Mouse (Mus musculus): ENCODE data around the gene Cyth1. TPM values are rescaled to one million over a fixed set of nuclear protein-coding genes. Genes with fewer than 3 reads are reported as not detected.
A peak's percentile ranks its signal among the peaks of the same experiment; 100 is the strongest.

Gene Cyth1
- total RNA-seq, 2 experiments from 2014 or later: 29.4 to 32.2 TPM

- no peak for DNase-seq (ENCODE audit: low spot score in 2 of 2)
These were observed 46.5 kb downstream of the Cyth1 start for GRCm38 (mm10) chr11:118201833-118202409.

GRCm38 (mm10) chr11:118200834-118201830 lies 47.3 kb downstream of the Cyth1 start:
- DNase-seq (ENCODE audit: low spot score in 2 of 2): no peak

GRCm38 (mm10) chr11:118198296-118198600 lies 50.1 kb downstream of the Cyth1 start:
- DNase-seq (ENCODE audit: low spot score in 2 of 2): no peak

GRCm38 (mm10) chr11:118197508-118198295 lies 50.7 kb downstream of the Cyth1 start:
- no peak for DNase-seq (ENCODE audit: low spot score in 2 of 2)

GRCm38 (mm10) chr11:118196824-118197388 lies 51.5 kb downstream of the Cyth1 start:
- DNase-seq (ENCODE audit: low spot score in 2 of 2): no peak

- peak; percentile 57 to 71 for DNase-seq (ENCODE audit: low spot score in 2 of 2)
These were observed 54.8 kb downstream of the Cyth1 start for GRCm38 (mm10) chr11:118193390-118194147.

GRCm38 (mm10) chr11:118192973-118193372 lies 55.4 kb downstream of the Cyth1 start:
- no peak for DNase-seq (ENCODE audit: low spot score in 2 of 2)

- no peak for DNase-seq (ENCODE audit: low spot score in 2 of 2)
These were observed 65.6 kb downstream of the Cyth1 start for GRCm38 (mm10) chr11:118182768-118183167.

GRCm38 (mm10) chr11:118182353-118182752 lies 66.0 kb downstream of the Cyth1 start:
- no peak for DNase-seq (ENCODE audit: low spot score in 2 of 2)

GRCm38 (mm10) chr11:118180199-118180598 lies 68.2 kb downstream of the Cyth1 start:
- DNase-seq (ENCODE audit: low spot score in 2 of 2): no peak

- DNase-seq (ENCODE audit: low spot score in 2 of 2): no peak
These were observed 70.2 kb downstream of the Cyth1 start for GRCm38 (mm10) chr11:118178236-118178635.

- DNase-seq (ENCODE audit: low spot score in 2 of 2): no peak
These were observed 73.6 kb downstream of the Cyth1 start for GRCm38 (mm10) chr11:118174752-118175151.

- no peak for DNase-seq (ENCODE audit: low spot score in 2 of 2)
These were observed 75.6 kb downstream of the Cyth1 start for GRCm38 (mm10) chr11:118172768-118173167.

- no peak for DNase-seq (ENCODE audit: low spot score in 2 of 2)
These were observed 78.1 kb downstream of the Cyth1 start for GRCm38 (mm10) chr11:118170333-118170732.

GRCm38 (mm10) chr11:118168714-118169113 lies 79.7 kb downstream of the Cyth1 start:
- no peak for DNase-seq (ENCODE audit: low spot score in 2 of 2)

GRCm38 (mm10) chr11:118166626-118167025 lies 81.8 kb downstream of the Cyth1 start:
- no peak for DNase-seq (ENCODE audit: low spot score in 2 of 2)

GRCm38 (mm10) chr11:118165681-118166080 lies 82.7 kb downstream of the Cyth1 start:
- no peak for DNase-seq (ENCODE audit: low spot score in 2 of 2)

- DNase-seq (ENCODE audit: low spot score in 2 of 2): no peak
These were observed 83.8 kb downstream of the Cyth1 start for GRCm38 (mm10) chr11:118164566-118164965.

- DNase-seq (ENCODE audit: low spot score in 2 of 2): no peak
These were observed 86.1 kb downstream of the Cyth1 start for GRCm38 (mm10) chr11:118162245-118162644.

- no peak for DNase-seq (ENCODE audit: low spot score in 2 of 2)
These were observed 87.2 kb downstream of the Cyth1 start for GRCm38 (mm10) chr11:118161240-118161639.

GRCm38 (mm10) chr11:118160763-118161162 lies 87.6 kb downstream of the Cyth1 start:
- DNase-seq (ENCODE audit: low spot score in 2 of 2): no peak
